Mouse (Mus musculus) CH12.LX (cell line): ENCODE measurements at regions not wholly inside any gene's neighbourhood (a gene's known extent, or its start where the extent isn't known, plus 50 kb on each side); places are given as distances from the start of the nearest gene placed in this dataset.

Experiments
- DNase-seq: peaks from one replicate; pipeline ENCODE4 v3.0.0-alpha.2; 2013; ENCODE audit errors: extremely low read depth
- H3K27ac ChIP-seq: 2 replicates; pipeline ENCODE4 v1.5.1; 2012; ENCODE audit warnings: low read depth, mild to moderate bottlenecking, control low read depth, moderate library complexity; ENCODE audit not compliant: insufficient read depth
- H3K27me3 ChIP-seq: replicated peaks from 2 replicates; pipeline ENCODE3; 2012; ENCODE audit warnings: inconsistent platforms
- H3K36me3 ChIP-seq, 2 experiments: replicated peaks in 1 of 2; 2 replicates each; pipeline versions ENCODE3 to v1.6.1; 2012; ENCODE audit warnings: inconsistent platforms in 1 of 2, low read length in 1 of 2, mild to moderate bottlenecking in 1 of 2, mixed read lengths in 1 of 2, moderate library complexity in 1 of 2; ENCODE audit not compliant: control insufficient read depth in 1 of 2, insufficient read depth in 1 of 2
- H3K4me1 ChIP-seq, 2 experiments: 2 replicates each; pipeline ENCODE4 v1.6.1; 2012; ENCODE audit warnings: inconsistent platforms in 1 of 2, moderate library complexity in 1 of 2; ENCODE audit not compliant: insufficient read depth in 2 of 2, control insufficient read depth in 1 of 2
- H3K4me2 ChIP-seq: 2 replicates; pipeline ENCODE4 v1.6.1; 2012; ENCODE audit warnings: low read depth, mild to moderate bottlenecking, control low read depth; ENCODE audit not compliant: poor library complexity, insufficient read depth, severe bottlenecking
- H3K4me3 ChIP-seq, 3 experiments: fragments of 150-350 bp in 1 of 3; sonication (generic) in 1 of 3; replicated peaks in 1 of 3; 2 replicates each; pipeline versions ENCODE3 to v1.5.1; 2011 to 2012; ENCODE audit warnings: low read depth in 2 of 3, low read length in 2 of 3, mild to moderate bottlenecking in 2 of 3, moderate library complexity in 2 of 3, control low read depth in 1 of 3, improper control_type of control experiment in 1 of 3, inconsistent platforms in 1 of 3, mixed read lengths in 1 of 3; ENCODE audit not compliant: poor library complexity in 1 of 3
- H3K79me2 ChIP-seq: replicated peaks from 2 replicates; pipeline ENCODE4 v1.6.1; 2012; ENCODE audit warnings: mild to moderate bottlenecking, moderate library complexity; ENCODE audit not compliant: control insufficient read depth, poor library complexity, insufficient read depth, severe bottlenecking; ENCODE audit errors: extremely low read depth
- H3K9ac ChIP-seq: 2 replicates; pipeline ENCODE4 v1.6.1; 2012; ENCODE audit warnings: low read depth, mild to moderate bottlenecking, control low read depth, moderate library complexity; ENCODE audit not compliant: insufficient read depth
- H3K9me3 ChIP-seq: replicated peaks from 2 replicates; pipeline ENCODE3; 2012; ENCODE audit warnings: low read length, inconsistent platforms, mixed read lengths
- BHLHE40 ChIP-seq: IDR thresholded peaks from 2 replicates; pipeline ENCODE4 v1.6.1; 2011; ENCODE audit warnings: mild to moderate bottlenecking, low read depth, low read length, improper control_type of control experiment
- CHD2 ChIP-seq: IDR thresholded peaks from 2 replicates; pipeline ENCODE4 v1.6.1; 2011; ENCODE audit warnings: low read length, improper control_type of control experiment
- ELF1 ChIP-seq: IDR thresholded peaks from 2 replicates; pipeline ENCODE4 v1.6.1; 2014; ENCODE audit warnings: low read depth, mild to moderate bottlenecking, inconsistent platforms, low read length, improper control_type of control experiment
- EP300 ChIP-seq: IDR thresholded peaks from 2 replicates; pipeline ENCODE4 v1.6.1; 2011; ENCODE audit warnings: low read length, improper control_type of control experiment
- ETS1 ChIP-seq: conservative IDR thresholded peaks from 2 replicates; pipeline ENCODE4 v1.6.1; 2012; ENCODE audit warnings: low read depth, mild to moderate bottlenecking, inconsistent platforms, low read length, improper control_type of control experiment, moderate library complexity
- GABPA ChIP-seq: IDR thresholded peaks from 2 replicates; pipeline ENCODE4 v1.6.1; 2012; ENCODE audit warnings: low read depth, low read length, improper control_type of control experiment, inconsistent platforms; ENCODE audit not compliant: insufficient replicate concordance
- JUN ChIP-seq: IDR thresholded peaks from 2 replicates; pipeline ENCODE4 v1.6.1; 2011; ENCODE audit warnings: low read depth, mild to moderate bottlenecking, low read length, improper control_type of control experiment, moderate library complexity; ENCODE audit not compliant: insufficient read depth
- KAT2A ChIP-seq: IDR thresholded peaks from 2 replicates; pipeline ENCODE4 v1.6.1; 2012; ENCODE audit warnings: low read length, improper control_type of control experiment, inconsistent platforms; ENCODE audit not compliant: insufficient replicate concordance
- MAFK ChIP-seq: IDR thresholded peaks from 2 replicates; pipeline ENCODE4 v1.6.1; 2011; ENCODE audit warnings: low read length, improper control_type of control experiment; ENCODE audit not compliant: insufficient replicate concordance
- MXI1 ChIP-seq: IDR thresholded peaks from 2 replicates; pipeline ENCODE4 v1.6.1; 2011; ENCODE audit warnings: mild to moderate bottlenecking, low read depth, low read length, improper control_type of control experiment
- MYC ChIP-seq: IDR thresholded peaks from 2 replicates; pipeline ENCODE4 v1.6.1; 2011; ENCODE audit warnings: low read depth, mild to moderate bottlenecking, improper control_type of control experiment, low read length
- NELFE ChIP-seq: IDR thresholded peaks from 2 replicates; pipeline ENCODE4 v1.6.1; 2011; ENCODE audit warnings: low read depth, low read length, improper control_type of control experiment
- NRF1 ChIP-seq: IDR thresholded peaks from 2 replicates; pipeline ENCODE4 v1.6.1; 2014; ENCODE audit warnings: low read depth, mild to moderate bottlenecking, inconsistent platforms, low read length, improper control_type of control experiment, moderate library complexity
- PAX5 ChIP-seq: IDR thresholded peaks from 2 replicates; pipeline ENCODE4 v1.6.1; 2012; ENCODE audit warnings: low read length, inconsistent platforms, mixed read lengths
- RAD21 ChIP-seq: IDR thresholded peaks from 2 replicates; pipeline ENCODE4 v1.6.1; 2011; ENCODE audit warnings: low read depth, mild to moderate bottlenecking, low read length, improper control_type of control experiment, moderate library complexity
- SIN3A ChIP-seq: IDR thresholded peaks from 2 replicates; pipeline ENCODE4 v1.6.1; 2012; ENCODE audit warnings: low read length, improper control_type of control experiment, inconsistent platforms
- SMC3 ChIP-seq: IDR thresholded peaks from 2 replicates; pipeline ENCODE4 v1.6.1; 2011; ENCODE audit warnings: low read depth, low read length, improper control_type of control experiment
- TBP ChIP-seq: conservative IDR thresholded peaks from 2 replicates; pipeline ENCODE4 v1.6.1; 2011; ENCODE audit warnings: low read depth, low read length, improper control_type of control experiment
- TCF12 ChIP-seq: IDR thresholded peaks from 2 replicates; pipeline ENCODE4 v1.6.1; 2014; ENCODE audit warnings: low read depth, mild to moderate bottlenecking, inconsistent platforms, low read length, improper control_type of control experiment
- USF2 ChIP-seq: conservative IDR thresholded peaks from 2 replicates; pipeline ENCODE4 v1.6.1; 2011; ENCODE audit warnings: low read depth, low read length, improper control_type of control experiment
- ZC3H11A ChIP-seq: IDR thresholded peaks from 2 replicates; pipeline ENCODE4 v1.6.1; 2012; ENCODE audit warnings: low read depth, mild to moderate bottlenecking, inconsistent platforms, low read length, improper control_type of control experiment
- ZKSCAN1 ChIP-seq: IDR thresholded peaks from 2 replicates; pipeline ENCODE4 v1.6.1; 2012; ENCODE audit warnings: low read depth, inconsistent platforms, low read length, improper control_type of control experiment, borderline replicate concordance
- dilution Hi-C: fragments of 300-500 bp; cut with MboI; formaldehyde crosslinking; loops from 2 replicates; pipeline ENCODE4 v1.14.3; 2020; ENCODE audit warnings: low sequenced_read_pairs; ENCODE audit not compliant: extremely low pct_unique_long_range_greater_than_20kb, extremely low pct_ligation_motif_present
- in situ Hi-C: fragments of 300-500 bp; cut with MboI; formaldehyde crosslinking; loops from 3 replicates; pipeline ENCODE4 v1.14.3; 2019; ENCODE audit warnings: low sequenced_read_pairs, low pct_ligation_motif_present, low pct_unique_long_range_greater_than_20kb, mixed read lengths

GRCm38 (mm10) chr12:98014607-98015278, 244.5 kb downstream of the Galc start:
- H3K27me3 ChIP-seq: no peaks in the 10 kb centered on the region
- no peak overlapping the region for H3K9ac ChIP-seq
- DNase-seq: no peak
- no peaks in the 10 kb centered on the region for H3K4me1 ChIP-seq
- H3K9me3 ChIP-seq: no peaks in the 10 kb centered on the region
- in situ Hi-C loops: no loop called here
- dilution Hi-C loops: no loop called here
- no peak overlapping the region for H3K4me2 ChIP-seq
- H3K27ac ChIP-seq: no peak overlapping the region
- TF ChIP-seq MAFK: no peak
- TF ChIP-seq KAT2A: no peak
- TF ChIP-seq USF2: no peak
- TF ChIP-seq ETS1: no peak
- TF ChIP-seq ZC3H11A: no peak
- no peak for TF ChIP-seq NELFE
- no peak for TF ChIP-seq JUN
- no peak for TF ChIP-seq RAD21
- TF ChIP-seq ELF1: no peak
- TF ChIP-seq TBP: no peak
- TF ChIP-seq NRF1: no peak
- no peak for TF ChIP-seq EP300
- TF ChIP-seq MXI1: no peak
- no peak for TF ChIP-seq GABPA
- no peaks in the 10 kb centered on the region for H3K79me2 ChIP-seq
- H3K36me3 ChIP-seq: no peaks in the 10 kb centered on the region
- no peak overlapping the region for H3K4me3 ChIP-seq

- no peak overlapping the region for H3K9ac ChIP-seq
- DNase-seq: no peak
- in situ Hi-C loops: no loop called here
- H3K4me3 ChIP-seq: no peak overlapping the region
- H3K27ac ChIP-seq: no peak overlapping the region
- dilution Hi-C loops: no loop called here
- no peaks in the 10 kb centered on the region for H3K36me3 ChIP-seq
- H3K4me1 ChIP-seq: no peaks in the 10 kb centered on the region
- no peak overlapping the region for H3K4me2 ChIP-seq
- peaks cover 3% of the 10 kb centered on the region for H3K9me3 ChIP-seq
- no peak for TF ChIP-seq ZKSCAN1
- no peak for TF ChIP-seq CHD2
- TF ChIP-seq SMC3: no peak
- no peak for TF ChIP-seq SIN3A
- TF ChIP-seq BHLHE40: no peak
- no peak for TF ChIP-seq MYC
- no peak for TF ChIP-seq PAX5
- TF ChIP-seq TBP: no peak
- no peak for TF ChIP-seq TCF12
- TF ChIP-seq, all 38 proteins: peak for 0
- no peaks in the 10 kb centered on the region for H3K79me2 ChIP-seq
- H3K27me3 ChIP-seq: no peaks in the 10 kb centered on the region
Measured at GRCm38 (mm10) chr12:98009175-98009574, 250.1 kb downstream of the Galc start.
